Mouse (Mus musculus) limb, embryonic 14.5 days (tissue): ENCODE measurements around the gene Sorcs2. TPM values are rescaled to one million over a fixed set of nuclear protein-coding genes. Genes with fewer than 3 reads are reported as not detected.

Source experiments
- ATAC-seq: fragments of 200-750 bp; cut with Nextera tagmentation; 2 replicates; pipeline ENCODE4 v1.8.0; 2017; ENCODE audit warnings: low read depth, moderate number of reproducible peaks, moderate TSS enrichment; ENCODE audit not compliant: low FRiP score
- DNase-seq: peaks from one replicate; pipeline ENCODE4 v3.0.0-alpha.2; 2015; ENCODE audit warnings: low spot score
- H3K27ac ChIP-seq: fragments of 300-500 bp; sonication (generic); replicated peaks from 2 replicates; pipeline ENCODE4 v1.5.1; 2014; ENCODE audit warnings: low read depth, mild to moderate bottlenecking, low read length, moderate library complexity, mixed read lengths
- H3K27me3 ChIP-seq: fragments of 300-500 bp; sonication (generic); 2 replicates; pipeline ENCODE4 v1.6.1; 2014; ENCODE audit warnings: low read length, mixed read lengths; ENCODE audit not compliant: control insufficient read depth, insufficient read depth
- H3K36me3 ChIP-seq: fragments of 300-500 bp; sonication (generic); 2 replicates; pipeline ENCODE4 v1.6.1; 2014; ENCODE audit warnings: mild to moderate bottlenecking, low read length, moderate library complexity, mixed read lengths; ENCODE audit not compliant: control insufficient read depth, insufficient read depth
- H3K4me1 ChIP-seq: fragments of 300-500 bp; sonication (generic); 2 replicates; pipeline ENCODE4 v1.6.1; 2014; ENCODE audit warnings: antibody characterized with exemption, low read length, mixed read lengths; ENCODE audit not compliant: control insufficient read depth, insufficient read depth
- H3K4me2 ChIP-seq: fragments of 300-500 bp; sonication (generic); replicated peaks from 2 replicates; pipeline ENCODE4 v1.6.1; 2014; ENCODE audit warnings: low read depth, mild to moderate bottlenecking, low read length, moderate library complexity; ENCODE audit not compliant: severe bottlenecking
- H3K4me3 ChIP-seq: fragments of 300-500 bp; sonication (generic); replicated peaks from 2 replicates; pipeline ENCODE4 v1.5.1; 2014; ENCODE audit warnings: low read length
- H3K9ac ChIP-seq: fragments of 300-500 bp; sonication (generic); 2 replicates; pipeline ENCODE4 v1.6.1; 2014; ENCODE audit warnings: mild to moderate bottlenecking, low read depth, low read length, moderate library complexity; ENCODE audit not compliant: severe bottlenecking
- H3K9me3 ChIP-seq: fragments of 300-500 bp; sonication (generic); 2 replicates; pipeline ENCODE4 v1.6.1; 2016; ENCODE audit warnings: low read length; ENCODE audit not compliant: control insufficient read depth
- POLR2A ChIP-seq: fragments of 200-500 bp; IDR thresholded peaks from 2 replicates; pipeline ENCODE4 v1.8.0; 2012; ENCODE audit warnings: inconsistent platforms, mild to moderate bottlenecking, moderate library complexity, borderline replicate concordance; ENCODE audit not compliant: insufficient read depth, insufficient read length; ENCODE audit errors: extremely low read depth
- WGBS: fragments of 180-500 bp; shearing (Covaris S2); extraction: QIAGEN DNeasy Blood & Tissue Kit; methylation state at CpG from one replicate; pipeline ENCODE4 v1.1.7; 2014; 5-methylcytosine and 5-hydroxymethylcytosine counted together
- polyA plus RNA-seq, 2 experiments: library from polyadenylated mRNA; depleted of rRNA in 1 of 2; stranded (reverse) in 1 of 2; unstranded in 1 of 2; fragments of >200 nt; fragmentation: Nextera tagmentation in 1 of 2; extraction: Ambion mirVana in 1 of 2; gene quantifications; 2 replicates each; pipeline versions ENCODE4 v1.2.1 to v1.2.3; 2012 to 2014

Gene Sorcs2
- polyA plus RNA-seq, 2 experiments = 25.4 to 34.4 TPM

GRCm38 (mm10) chr5:36139766-36140165 is 258.2 kb downstream of the Sorcs2 start:
- H3K4me2 ChIP-seq = no peak overlapping the region
- ATAC-seq (no peak), DNase-seq (no peak)
- H3K9ac ChIP-seq = no peak overlapping the region
- H3K4me1 ChIP-seq = no peaks in the 10 kb centered on the region
- WGBS = 73% methylated on average over 6 of the region's 6 CpGs
- no peaks in the 10 kb centered on the region for H3K27me3 ChIP-seq
- no peak for TF ChIP-seq POLR2A
- no peak overlapping the region for H3K27ac ChIP-seq
- no peaks in the 10 kb centered on the region for H3K36me3 ChIP-seq
- H3K9me3 ChIP-seq = no peaks in the 10 kb centered on the region
- H3K4me3 ChIP-seq = no peak overlapping the region

- 81% methylated on average over 3 of the region's 3 CpGs for WGBS
- no peak for ATAC-seq
- no peak overlapping the region for H3K9ac ChIP-seq
- no peaks in the 10 kb centered on the region for H3K9me3 ChIP-seq
- H3K4me1 ChIP-seq = no peaks in the 10 kb centered on the region
- H3K36me3 ChIP-seq = no peaks in the 10 kb centered on the region
- H3K27ac ChIP-seq = no peak overlapping the region
- no peak overlapping the region for H3K4me3 ChIP-seq
- no peak for TF ChIP-seq POLR2A
- H3K27me3 ChIP-seq = no peaks in the 10 kb centered on the region
- no peak for DNase-seq
- no peak overlapping the region for H3K4me2 ChIP-seq
These were observed 261.9 kb downstream of the Sorcs2 start for GRCm38 (mm10) chr5:36135874-36136542.

GRCm38 (mm10) chr5:36134302-36134701 is 263.6 kb downstream of the Sorcs2 start:
- H3K27ac ChIP-seq = no peak overlapping the region
- H3K9me3 ChIP-seq = no peaks in the 10 kb centered on the region
- H3K27me3 ChIP-seq = no peaks in the 10 kb centered on the region
- H3K4me2 ChIP-seq = no peak overlapping the region
- DNase-seq (no peak), ATAC-seq (no peak)
- no peak overlapping the region for H3K9ac ChIP-seq
- 75% methylated on average over 6 of the region's 6 CpGs for WGBS
- H3K4me1 ChIP-seq = no peaks in the 10 kb centered on the region
- H3K4me3 ChIP-seq = no peak overlapping the region
- no peak for TF ChIP-seq POLR2A
- no peaks in the 10 kb centered on the region for H3K36me3 ChIP-seq

GRCm38 (mm10) chr5:36133893-36134292 is 264.0 kb downstream of the Sorcs2 start:
- no peak overlapping the region for H3K4me3 ChIP-seq
- H3K27ac ChIP-seq = no peak overlapping the region
- no peak for TF ChIP-seq POLR2A
- ATAC-seq (no peak), DNase-seq (no peak)
- H3K9me3 ChIP-seq = no peaks in the 10 kb centered on the region
- no peaks in the 10 kb centered on the region for H3K27me3 ChIP-seq
- H3K36me3 ChIP-seq = no peaks in the 10 kb centered on the region
- no peaks in the 10 kb centered on the region for H3K4me1 ChIP-seq
- no peak overlapping the region for H3K4me2 ChIP-seq
- 65% methylated on average over 2 of the region's 2 CpGs for WGBS
- no peak overlapping the region for H3K9ac ChIP-seq

GRCm38 (mm10) chr5:36130393-36131011 is 267.4 kb downstream of the Sorcs2 start:
- peak; percentile 13 for DNase-seq
- Histone ChIP-seq H3K36me3 (no peaks in the 10 kb centered on the region), H3K27ac (no peak overlapping the region), H3K9me3 (no peaks in the 10 kb centered on the region), H3K4me2 (no peak overlapping the region), H3K4me1 (peaks cover 3% of the 10 kb centered on the region; the same call in 1 of the 2 replicates), H3K27me3 (no peaks in the 10 kb centered on the region), H3K4me3 (no peak overlapping the region), H3K9ac (no peak overlapping the region)
- TF ChIP-seq POLR2A = no peak
- ATAC-seq = no peak
- WGBS = 54% methylated on average over 8 of the region's 8 CpGs
